Mouse (Mus musculus): ENCODE measurements at regions not wholly inside any gene's neighbourhood (a gene's known extent, or its start where the extent isn't known, plus 50 kb on each side); places are given as distances from the start of the nearest gene placed in this dataset.

DNA sequence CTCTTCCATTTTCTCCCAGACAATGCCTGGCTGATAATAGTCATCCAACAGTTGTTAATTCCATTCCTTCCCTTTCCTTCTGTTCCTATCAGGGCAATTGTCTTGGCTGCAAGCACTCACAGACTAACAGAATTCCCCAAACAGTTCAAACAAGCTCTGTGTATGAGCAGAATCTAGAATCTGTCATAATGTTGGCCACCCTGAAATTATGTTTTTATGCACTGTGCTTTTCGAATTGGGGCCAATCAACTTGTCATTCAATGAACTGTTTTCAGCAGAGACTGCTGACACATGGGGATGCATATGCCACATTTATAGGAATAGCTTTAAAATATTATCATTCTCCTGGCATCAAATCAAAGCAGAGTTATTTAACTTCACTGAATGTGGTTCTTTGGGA lies 235.8 kb upstream of the Tmtc4 start:
- DNase-seq (ENCODE audit: low read depth, low spot score) = peak; percentile 36

DNA sequence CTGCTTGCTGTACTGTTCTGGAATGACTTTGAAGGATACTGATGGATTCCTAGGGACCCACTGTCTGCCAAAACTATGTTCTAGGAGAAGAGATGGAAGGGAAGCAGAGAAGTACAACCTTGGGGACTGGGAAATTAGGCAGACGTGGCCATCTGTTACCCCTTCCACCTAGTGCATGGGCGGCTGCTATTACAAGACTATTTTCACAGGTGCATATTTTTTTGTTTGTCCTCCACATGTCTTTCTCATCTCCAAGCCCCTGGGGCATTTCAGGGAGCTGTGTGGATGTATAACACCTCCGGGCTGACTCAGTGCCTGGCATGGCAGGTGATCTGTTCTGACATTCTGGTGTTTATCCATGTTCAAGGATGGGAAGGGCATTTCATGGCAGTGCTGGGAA lies 226.4 kb upstream of the Tmtc4 start:
- DNase-seq (ENCODE audit: low read depth, low spot score) = no peak

DNA sequence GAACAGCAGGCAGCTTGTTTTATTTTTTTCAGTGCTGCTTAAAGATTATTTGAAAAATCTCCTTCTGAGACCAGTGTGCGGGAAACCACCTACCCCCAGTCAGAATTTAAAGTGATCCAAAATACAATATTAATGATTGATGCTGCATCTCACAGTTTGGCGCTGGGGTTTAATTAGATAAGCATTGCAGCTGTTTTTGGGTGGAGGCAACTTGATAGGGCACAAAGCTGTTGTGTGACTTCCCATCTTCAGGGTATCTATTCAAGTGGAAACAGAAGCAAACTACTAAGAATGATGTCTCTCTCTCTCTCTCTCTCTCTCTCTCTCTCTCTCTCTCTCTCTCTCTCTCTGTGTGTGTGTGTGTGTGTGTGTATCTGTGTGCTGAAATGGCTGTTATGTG lies 219.0 kb upstream of the Tmtc4 start:
- DNase-seq (ENCODE audit: low read depth, low spot score) = no peak

DNA sequence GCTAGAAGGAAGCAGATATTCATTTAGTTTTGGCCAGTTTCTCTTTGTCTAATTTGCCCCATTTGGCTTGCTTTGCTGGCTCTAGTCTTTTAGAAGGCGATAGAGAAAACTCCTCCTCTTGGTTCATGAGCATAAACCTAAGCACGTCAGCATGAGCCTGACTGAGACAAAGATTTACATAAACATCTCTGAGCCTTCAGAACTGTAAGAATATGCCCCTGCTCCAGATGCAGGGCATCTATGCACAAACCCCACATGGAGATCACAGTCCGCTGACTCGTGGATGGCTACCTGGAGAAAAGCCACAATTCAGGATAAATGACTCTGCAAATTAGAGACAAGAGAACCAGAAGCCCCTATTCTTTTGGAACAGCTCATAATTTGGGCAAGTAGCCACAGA lies 218.5 kb upstream of the Tmtc4 start:
- peak; percentile 35 for DNase-seq (ENCODE audit: low read depth, low spot score)

DNA sequence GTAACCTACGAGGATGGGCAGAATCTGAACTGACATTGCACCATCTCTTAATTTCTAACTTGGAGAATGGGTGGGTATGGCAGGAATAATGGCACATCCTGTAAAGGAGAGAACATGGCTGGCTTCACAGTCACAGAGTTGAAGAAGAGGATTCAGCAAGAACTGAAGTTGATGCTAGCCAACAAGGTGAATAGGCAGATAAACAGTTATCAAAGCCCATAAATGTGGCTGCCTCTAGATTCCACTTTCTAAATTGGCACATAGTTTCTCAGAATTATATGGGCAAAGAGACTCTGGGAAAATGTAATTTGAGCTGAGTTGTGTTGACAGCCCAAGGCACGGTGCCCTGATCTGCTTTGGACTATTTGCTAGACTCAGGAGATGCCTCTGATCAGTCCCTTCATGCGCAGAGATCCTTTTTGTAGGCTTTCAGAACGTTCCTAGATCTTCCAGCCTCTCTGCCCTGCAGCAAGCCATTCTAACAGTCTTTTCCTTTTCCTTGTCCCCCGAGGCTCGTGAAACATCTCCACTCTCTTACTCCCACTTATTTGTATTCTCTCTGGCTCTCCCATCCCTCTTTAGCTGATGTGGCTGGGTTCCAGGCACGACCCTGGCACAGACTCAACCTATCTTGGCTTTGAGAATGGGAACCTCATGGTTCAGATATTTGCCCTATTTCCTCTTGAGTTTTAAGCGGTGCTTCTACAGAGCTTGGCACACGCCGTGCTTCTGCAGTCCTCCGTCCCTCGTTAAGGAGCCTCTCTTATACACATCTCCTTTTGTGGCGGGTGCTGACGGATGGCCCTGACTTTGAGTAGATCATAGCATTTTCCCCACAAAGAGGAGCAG lies 217.8 kb upstream of the Tmtc4 start:
- peak; percentile 47 for DNase-seq (ENCODE audit: low read depth, low spot score)

DNA sequence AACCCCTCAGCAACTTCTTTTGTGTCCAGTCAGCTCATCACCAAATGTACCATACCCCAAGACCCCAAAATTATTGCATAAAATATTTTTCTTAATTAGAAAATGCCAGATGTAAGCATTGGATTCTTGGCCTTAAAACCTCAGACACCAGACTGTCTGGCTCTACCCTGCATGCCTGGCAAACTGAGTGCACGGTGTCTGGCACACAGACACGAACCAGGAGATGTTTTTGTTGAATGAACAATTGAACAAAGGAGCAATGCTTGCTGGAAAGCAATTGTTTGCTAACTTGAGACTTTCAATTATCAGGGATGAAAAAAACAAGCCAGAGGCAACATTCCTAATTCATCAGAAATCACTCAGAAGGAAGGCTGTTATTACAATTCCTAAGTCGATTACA lies 215.3 kb upstream of the Tmtc4 start:
- DNase-seq (ENCODE audit: low read depth, low spot score) = no peak

DNA sequence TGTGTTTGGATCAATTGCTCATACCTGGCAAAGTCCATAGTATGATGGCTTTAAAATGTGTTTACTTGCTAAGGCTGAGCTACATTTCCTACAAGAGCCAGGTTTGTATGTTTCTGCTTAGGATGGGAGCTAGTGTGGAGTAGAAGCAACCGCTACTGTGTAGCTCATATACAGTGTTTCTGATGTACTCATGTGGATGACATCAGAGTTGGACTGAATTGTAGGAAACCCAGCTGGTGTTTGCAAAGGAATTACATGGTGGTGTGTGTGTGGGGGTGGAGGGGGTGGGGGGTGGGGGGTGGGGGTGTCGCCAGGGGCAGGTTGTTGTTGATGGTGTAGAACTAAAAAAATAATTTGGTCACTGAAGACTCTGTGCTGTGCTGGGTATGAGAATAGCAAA lies 208.7 kb upstream of the Tmtc4 start:
- DNase-seq (ENCODE audit: low read depth, low spot score) = no peak

DNA sequence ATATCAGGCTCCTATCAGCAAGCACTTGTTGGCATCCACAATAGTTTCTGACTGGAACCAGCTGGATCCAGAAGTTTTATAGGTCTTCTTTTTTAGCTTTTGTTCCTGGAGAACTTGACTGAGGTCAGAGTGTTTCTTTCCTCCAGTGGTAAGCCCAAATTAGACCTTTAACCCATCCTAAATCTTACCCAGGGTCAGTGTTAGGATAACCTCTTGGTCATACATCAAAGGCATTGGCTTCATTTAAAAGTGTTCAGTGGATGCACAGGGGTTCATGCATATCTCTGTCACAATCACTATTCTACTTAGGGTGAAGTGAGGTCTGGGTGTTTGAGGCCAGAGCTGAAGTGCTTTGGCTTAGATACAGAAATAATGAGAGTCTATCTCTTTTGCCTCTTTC lies 206.9 kb upstream of the Tmtc4 start:
- no peak for DNase-seq (ENCODE audit: low read depth, low spot score)

DNA sequence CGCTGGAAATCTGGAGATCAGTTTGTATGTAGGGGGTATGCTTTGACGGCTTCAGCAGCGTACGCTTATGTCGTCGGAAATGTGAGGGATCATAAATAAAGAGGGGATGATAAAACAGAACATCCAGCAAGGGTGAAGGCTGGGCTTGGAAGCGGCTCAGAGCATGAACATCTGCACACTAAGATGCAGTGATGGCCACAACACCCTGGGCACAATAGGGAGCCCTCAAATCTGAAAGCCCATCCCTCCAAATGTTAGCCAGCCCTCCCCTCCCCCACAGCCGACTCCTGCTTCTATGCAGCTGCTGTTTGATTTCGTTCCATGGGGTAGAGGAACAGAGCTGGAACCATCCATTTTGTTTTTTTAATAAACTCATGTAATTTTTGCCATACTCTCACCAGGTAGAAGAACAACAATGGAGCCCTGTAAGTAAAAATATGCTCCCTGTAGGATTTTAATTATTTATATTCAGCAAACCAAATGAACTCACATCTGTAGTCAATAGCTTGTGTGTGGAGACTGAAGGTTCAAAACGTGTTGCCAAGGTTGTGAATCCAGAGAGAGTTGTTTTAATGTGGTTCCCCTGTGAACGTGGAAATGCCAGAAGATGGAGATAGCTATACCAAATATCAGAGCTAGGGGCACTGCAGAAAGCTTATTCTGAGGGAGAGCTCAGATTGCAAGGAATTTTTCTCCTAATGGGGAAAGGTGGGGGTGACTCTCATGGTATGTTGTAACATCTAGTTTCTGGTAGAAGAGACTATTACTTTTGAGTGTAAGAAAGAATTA lies 203.6 kb upstream of the Tmtc4 start:
- no peak for DNase-seq (ENCODE audit: low read depth, low spot score)

DNA sequence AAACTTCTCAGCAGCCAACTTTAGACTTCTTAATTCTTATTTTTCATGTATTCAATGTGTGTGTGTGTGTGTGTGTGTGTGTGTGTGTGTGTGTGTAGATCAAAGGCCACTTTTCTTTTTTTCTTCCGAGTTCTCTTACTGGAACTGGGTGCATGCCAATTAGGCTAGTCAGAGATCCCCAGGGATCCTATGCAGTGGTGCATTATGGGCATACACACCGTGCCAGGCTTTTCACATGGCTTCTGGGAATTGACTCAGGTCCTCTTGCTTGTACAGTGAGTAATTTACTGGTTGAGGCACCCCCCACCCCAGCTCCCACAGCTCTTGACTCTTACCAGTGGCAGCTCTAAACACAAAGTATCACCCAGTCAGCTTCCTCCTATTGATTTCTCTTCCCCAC lies 189.3 kb upstream of the Tmtc4 start:
- DNase-seq (ENCODE audit: low read depth, low spot score) = no peak

DNA sequence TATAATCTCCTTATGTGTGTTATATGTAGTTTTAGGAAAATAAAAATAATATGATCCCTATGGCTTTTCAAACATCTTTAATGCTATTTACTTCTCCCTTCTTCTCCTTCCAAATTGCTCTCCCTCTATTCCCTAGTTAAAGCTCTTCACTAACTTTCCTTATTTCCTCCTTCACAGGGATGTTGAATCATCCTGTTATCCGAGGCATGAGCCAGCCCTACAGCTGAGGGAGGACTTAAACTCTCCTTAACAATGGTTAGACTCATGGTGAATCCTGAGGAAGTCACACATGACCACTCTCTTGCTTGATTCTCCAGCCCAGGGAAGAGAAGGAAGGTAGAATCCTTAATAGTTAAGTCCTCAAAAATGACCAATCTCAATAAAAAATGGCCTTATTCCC lies 188.0 kb upstream of the Tmtc4 start:
- DNase-seq (ENCODE audit: low read depth, low spot score) = no peak

DNA sequence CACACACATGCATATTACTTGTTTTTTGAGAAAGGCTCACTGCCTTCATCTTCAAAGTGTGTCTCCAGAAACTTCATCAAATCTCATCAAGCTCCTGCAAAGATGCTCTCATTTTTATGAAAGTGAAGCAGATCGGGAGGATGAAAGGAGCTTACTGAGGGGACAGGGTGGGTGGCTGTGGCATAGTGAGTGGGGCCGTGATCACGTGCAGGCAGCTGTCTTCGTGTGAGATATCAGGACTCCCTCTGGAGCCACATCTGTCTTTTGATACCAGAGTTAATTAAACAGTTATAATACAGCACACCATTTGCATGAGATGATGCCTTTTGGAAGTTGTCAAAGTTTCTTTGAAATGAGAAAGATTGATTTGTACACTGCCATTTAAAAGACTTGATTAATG lies 180.0 kb upstream of the Tmtc4 start:
- DNase-seq (ENCODE audit: low read depth, low spot score) = no peak

DNA sequence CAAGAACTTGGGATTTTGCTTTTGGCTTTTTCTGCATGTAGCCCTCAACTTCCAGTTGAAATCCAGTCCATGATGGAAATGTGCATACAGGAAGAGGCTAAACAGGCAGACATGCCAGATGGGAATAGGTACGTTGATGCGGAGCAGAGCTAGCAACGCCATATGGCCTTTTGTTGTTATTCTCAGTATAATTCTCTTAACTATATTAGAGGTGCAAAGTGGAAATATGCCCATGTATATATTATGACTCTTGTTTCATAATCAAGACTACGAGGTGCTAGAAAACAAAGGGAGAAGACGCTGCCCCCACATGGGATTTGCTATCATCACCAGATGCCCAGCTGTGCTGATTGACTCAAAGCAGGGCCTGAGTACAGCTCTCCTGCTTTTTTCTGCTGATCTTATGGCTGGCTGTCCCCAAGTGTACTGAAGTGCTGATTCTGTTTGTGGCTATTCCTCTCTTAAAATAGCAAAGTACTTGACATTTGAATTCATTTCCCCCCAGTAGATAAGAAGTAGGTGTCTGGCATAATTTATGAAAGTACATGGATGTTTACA lies 159.7 kb upstream of the Tmtc4 start:
- peak; percentile 50 for DNase-seq (ENCODE audit: low read depth, low spot score)

DNA sequence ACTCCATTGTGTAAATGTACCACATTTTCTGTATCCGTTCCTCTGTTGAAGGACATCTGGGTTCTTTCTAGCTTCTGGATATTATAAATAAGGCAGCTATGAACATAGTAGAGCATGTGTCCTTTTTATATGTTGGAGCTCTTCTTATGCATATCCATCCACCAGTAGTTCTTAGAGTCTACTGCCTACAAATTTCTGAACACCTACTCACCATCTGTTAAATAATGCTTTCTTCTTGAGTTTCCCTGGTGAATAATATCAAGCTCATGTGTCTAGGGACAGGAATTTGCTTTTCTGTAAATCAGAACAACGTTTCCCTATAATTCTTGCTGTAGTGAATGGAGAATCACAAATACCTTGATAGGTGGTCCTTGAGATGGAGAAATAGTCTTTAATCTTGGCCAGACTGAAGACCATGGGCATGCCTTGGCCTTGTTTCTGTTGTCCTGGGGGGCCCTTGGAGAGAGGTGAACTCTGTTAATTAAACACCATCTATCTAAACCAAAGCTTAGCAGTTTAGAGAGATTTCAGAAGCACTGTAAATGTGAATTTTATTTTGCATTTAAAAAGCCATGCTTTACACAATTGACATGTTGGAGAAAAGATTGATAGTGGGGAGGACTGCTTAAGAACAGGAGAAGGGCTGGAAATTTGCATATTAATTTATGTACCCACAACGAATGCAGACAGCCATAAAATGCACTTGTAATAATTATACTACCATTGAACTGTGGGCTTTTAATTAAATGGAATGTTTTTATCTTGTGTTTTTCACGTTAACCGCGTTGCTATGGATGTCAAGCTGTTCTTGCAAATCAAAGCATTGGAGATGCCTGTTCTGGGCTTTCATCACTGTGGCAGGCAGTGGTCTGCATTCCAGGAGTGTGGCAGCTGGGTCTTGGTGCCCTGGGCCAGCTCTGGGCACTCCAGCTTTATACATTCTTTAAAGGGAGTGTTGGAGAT lies 155.2 kb upstream of the Tmtc4 start:
- peak; percentile 48 for DNase-seq (ENCODE audit: low read depth, low spot score)

DNA sequence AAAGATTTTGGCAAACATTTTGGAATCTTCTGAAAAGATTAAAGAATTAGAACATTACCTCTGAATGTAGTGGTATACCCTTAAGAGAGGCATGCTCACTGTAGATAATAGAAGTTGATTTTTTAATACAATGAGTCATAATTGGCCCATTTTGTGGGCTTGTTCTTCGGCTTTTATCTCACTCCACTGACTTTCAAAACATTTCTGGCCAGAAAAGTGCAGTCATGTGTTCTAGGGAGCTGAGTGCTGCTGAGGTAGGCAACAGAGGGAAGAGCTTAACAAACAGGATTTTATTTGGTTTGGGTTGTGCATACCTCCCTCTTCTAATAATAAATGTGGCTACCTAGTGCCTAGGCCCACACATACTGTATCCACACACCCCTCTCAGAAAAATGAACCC lies 150.1 kb upstream of the Tmtc4 start:
- DNase-seq (ENCODE audit: low read depth, low spot score) = no peak

DNA sequence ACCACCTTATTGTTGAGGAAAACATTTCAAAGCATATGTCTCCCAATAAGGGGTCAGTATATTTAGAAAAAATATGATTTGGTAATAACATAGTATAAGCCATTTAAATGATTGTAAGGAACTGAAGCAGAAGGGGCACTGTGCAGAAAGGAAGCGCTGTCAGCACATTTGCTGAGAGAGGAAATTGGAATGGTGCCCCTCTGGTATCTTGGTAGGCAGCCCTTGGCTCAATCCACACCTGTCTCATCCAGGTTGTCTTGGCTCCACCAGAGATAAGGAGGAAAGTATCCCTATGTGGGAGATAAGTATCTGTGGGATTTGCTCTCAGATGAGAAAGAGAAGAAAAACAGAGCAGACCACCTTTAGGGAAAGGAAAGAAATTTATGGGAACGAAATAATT lies 136.5 kb upstream of the Tmtc4 start:
- DNase-seq (ENCODE audit: low read depth, low spot score) = no peak

DNA sequence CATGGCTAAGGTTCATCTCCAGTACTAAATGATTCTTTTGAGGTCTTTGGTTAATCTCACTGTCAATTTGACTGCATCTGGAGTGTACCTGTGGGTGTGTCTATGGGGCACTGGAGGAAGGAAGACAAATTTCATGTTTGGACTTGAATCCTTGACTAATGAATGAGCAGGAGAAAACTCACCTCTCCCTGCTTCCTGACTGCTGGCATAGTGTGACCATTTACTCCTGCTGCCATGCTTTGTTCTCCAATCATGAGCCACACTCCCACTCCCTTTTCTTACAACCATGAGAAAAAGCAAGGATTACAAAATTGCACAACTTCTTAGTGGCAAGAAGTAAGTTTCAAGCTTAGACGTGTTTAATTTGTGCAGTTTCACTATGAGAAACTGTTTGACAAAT lies 132.5 kb upstream of the Tmtc4 start:
- no peak for DNase-seq (ENCODE audit: low read depth, low spot score)

DNA sequence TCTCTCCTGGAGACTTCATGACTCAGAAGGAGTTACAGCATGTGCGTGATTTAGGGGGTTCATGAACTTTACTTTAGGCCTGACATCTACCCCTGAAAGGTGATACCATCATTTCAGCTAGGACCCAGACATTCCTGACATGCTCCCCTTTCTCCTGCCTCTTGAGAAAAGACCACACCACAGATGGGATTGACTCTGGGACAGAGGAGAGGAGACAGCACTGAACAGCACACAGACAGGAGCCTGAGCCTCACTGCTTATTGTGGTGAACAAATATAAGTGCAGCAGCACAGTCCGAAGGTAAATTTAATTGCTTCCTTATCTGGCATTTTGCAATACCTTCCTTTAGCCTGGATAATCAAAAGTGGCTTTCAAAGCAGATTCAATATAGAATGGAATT lies 126.7 kb upstream of the Tmtc4 start:
- no peak for DNase-seq (ENCODE audit: low read depth, low spot score)

DNA sequence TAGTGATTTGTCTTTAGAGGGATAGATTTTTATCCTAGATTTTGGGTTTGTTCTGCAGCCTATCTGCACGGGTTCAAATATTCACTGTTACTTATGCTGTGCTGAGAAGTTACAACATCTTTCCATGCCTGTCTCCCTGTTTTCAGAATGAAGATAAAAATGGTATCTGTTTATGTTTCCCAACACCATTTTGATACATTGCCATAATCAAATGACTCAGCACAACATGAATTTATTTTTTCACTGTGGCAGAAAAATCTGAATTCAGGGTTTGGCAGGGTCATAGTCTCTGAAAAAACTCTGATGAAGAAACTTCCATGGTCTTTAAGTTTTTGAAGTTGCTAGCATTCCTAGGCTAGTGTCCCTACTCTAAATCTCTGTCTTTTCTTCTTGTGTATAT lies 116.5 kb upstream of the Tmtc4 start:
- no peak for DNase-seq (ENCODE audit: low read depth, low spot score)

DNA sequence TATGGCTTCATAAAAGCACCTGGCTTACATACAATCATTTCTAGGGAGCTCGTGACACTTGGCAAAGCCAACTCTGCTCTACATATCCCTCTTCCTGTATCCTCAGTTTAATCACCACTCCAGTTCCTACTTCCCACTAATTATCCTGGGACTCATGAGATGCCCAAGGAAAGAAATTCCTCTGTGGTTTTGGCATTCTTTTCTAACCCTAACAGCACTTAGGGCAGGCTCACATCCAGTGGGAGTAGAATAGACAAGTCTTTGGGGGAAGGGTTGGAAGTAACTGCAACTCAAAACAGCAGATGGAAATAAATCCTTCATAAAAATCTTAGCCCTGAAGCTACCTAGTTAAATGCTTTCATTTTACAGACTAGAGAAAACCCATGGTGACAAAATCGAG lies 112.3 kb upstream of the Tmtc4 start:
- DNase-seq (ENCODE audit: low read depth, low spot score) = no peak

DNA sequence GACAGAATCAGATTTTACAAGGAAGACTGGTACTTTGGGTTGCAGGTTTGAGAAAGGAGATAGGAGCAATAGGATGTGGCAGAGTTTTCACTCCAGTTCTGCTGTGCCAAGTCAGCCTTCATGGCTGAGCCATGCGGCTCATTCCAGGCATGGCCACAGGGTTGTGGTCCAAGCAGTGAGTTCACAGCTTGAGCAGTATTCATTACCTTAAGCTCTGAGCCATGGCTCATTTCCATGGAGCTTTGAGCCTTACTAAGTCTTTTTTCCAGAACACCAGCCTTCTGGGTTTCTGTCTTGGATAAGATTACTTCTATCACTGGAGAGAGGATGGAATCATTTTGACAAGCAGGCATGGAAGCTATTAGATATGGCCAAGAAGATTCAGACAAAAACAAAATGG lies 98.2 kb upstream of the Tmtc4 start:
- no peak for DNase-seq (ENCODE audit: low read depth, low spot score)
